Mouse (Mus musculus): ENCODE results near the gene Emilin1.

The Emilin1 gene

DNA sequence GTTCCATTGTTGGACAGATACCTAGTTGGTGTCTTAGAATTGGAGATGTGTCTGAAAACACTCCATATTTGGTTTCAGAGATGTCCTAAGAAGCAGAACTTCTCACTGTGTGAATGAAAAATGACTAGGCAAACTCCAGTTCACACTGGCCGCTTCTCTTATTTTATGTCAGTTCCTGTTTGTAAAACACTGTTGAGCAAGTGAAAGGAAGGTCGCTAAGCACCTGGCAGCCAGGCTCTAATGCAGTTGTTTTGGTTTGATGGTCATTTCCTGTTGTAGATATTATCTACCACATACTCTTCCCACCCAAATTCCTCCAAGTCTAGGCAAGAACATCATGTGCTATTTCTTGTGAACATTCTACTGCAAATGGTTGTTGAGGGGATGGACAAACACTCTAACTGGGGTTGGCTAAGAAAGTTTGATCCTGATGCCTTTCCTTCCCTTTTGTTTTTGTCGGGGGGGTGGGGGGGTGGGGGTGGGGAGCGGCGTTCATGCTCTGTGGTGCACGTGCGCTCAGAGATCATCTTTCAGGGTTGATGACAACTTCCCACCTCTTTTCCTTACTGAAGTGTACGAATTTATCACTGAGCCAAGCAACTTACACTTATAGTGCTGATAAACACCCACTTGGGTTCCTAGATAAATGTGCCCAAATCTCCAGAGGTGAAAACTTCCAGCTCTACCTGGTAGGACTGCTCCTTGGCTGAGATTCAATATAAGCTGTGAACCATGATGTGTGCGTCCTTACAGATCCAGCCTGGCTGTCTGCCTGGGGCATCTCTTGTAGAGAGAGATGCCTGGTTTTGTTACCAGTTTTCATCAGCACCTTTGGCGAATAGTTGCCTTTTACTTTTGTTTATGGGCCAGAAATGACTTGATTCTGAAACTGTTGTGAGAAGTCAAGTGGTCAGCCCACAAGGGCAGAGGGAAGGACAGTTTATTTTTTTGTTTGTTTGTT, 48.6 kb downstream of the Emilin1 start:
- no peak for DNase-seq

DNA sequence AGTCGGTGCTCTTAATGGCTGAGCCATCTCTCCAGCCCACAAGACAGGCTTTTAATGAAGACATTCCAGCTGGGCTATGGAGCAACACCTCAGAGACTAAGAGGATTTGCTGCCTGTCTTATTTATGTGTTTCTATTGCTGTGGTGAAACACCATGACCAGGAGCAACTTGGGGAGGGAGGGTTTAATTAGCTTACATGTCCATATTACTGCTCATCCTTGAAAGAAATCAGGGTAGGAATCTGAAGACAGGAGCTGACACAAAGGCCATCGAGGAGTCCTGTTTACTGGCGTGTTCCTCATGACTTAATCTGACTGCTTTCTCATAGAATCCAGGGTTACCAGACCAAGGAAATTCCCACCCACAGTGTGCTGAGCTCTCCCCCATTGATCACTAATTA, 50.7 kb downstream of the Emilin1 start:
- DNase-seq: no peak

DNA sequence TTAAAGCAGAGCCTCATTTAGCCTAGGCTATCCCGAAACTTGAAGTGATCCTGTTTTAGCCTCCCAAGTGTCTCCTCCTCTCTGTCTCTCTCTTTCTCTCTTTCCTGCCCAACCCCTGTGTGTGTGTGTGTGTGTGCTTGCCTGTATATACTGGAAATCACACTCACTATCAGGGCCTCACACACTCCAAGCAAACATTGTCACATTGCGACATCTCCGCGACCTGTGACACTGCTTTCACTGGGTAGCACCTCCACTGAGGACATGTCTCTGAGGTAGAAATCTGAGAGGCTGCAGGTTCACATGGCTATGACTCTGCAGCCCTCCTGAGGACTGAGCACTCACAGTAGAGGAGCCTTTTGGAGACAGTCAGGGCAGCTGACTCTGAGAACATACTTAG, 53.0 kb downstream of the Emilin1 start:
- DNase-seq: no peak

DNA sequence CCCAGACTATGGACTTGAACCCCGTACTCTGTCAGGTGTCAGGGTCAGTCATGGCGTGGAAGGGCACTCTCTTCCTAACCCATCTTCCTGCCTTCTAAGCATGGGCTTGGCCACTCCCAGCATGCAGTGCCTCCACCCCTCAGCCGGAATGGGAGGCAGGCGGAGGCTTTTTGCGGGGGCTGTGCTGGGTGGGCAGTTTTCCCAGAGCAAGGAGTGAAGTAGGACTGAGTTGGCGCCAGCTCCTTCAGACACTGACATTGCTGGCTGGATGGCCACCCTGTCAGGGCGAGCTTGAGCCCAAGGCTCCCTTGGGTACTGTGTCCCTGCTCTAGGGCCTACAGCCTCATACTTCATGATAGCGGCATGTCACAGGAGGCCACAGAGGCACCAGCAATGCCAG, 55.2 kb downstream of the Emilin1 start, which contains the start of gene Tcf23:
Gene Tcf23 (plus strand): TSS at position 247 of the 400 bp plus-strand sequence.
- no peak for DNase-seq

DNA sequence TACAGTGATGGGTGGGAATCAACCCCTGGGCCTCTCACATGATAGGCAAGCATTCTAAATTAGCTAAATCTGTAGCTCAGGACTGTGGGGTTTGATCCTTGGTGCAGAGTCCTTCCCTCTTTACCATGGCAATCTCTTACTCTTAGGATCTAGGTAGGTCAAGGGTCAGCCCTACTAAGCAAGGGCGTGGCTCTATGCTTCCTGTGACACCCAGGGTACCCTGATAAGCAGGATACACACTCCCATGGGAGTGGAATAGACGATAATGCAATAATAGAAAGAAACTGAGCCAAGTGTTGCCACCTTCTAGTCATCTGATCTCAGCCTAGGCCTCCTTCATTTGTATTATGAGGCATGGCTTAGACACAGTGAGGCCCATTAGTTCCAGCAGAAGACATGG, 56.2 kb downstream of the Emilin1 start:
- DNase-seq: no peak

Data from cerebellum, adult 9-11 months (tissue).